Mouse (Mus musculus): Measurements from ENCODE around the gene 1110008L16Rik. TPM values are rescaled to one million over a fixed set of nuclear protein-coding genes. Genes with fewer than 3 reads are reported as not detected.

The 1110008L16Rik gene
- polyA plus RNA-seq, 1 experiment from 2014 or later = 13.6 TPM

Other genes starting within 250 kb of the 1110008L16Rik start
- 36.3 and 38.7 TPM in 2 replicates for gene 2700097O09Rik, start 219.5 kb upstream of the 1110008L16Rik start, polyA plus RNA-seq (2016; fragmentation: Nextera tagmentation; extraction: Ambion mirVana)
- 152 and 155 TPM in 2 replicates for gene Srp54a, start 219.3 kb upstream of the 1110008L16Rik start, polyA plus RNA-seq (2016; fragmentation: Nextera tagmentation; extraction: Ambion mirVana)
- gene Fam177a, start 175.1 kb upstream of the 1110008L16Rik start, polyA plus RNA-seq (2016; fragmentation: Nextera tagmentation; extraction: Ambion mirVana) = 18.1 and 18.9 TPM in 2 replicates
- 54.6 and 61.7 TPM in 2 replicates for gene Srp54b, start 144.5 kb upstream of the 1110008L16Rik start, polyA plus RNA-seq (2016; fragmentation: Nextera tagmentation; extraction: Ambion mirVana)
- gene 1700047I17Rik2, start 100.0 kb upstream of the 1110008L16Rik start, polyA plus RNA-seq (2016; fragmentation: Nextera tagmentation; extraction: Ambion mirVana) = 1.4 TPM in 1 of 2 replicates, not detected in the other
- gene Srp54c, start 69.4 kb upstream of the 1110008L16Rik start, polyA plus RNA-seq (2016; fragmentation: Nextera tagmentation; extraction: Ambion mirVana) = 69.2 and 77.7 TPM in 2 replicates
- gene Ppp2r3c, start 3.4 kb downstream of the 1110008L16Rik start, polyA plus RNA-seq (2016; fragmentation: Nextera tagmentation; extraction: Ambion mirVana) = 28.2 and 29.0 TPM in 2 replicates
- gene Psma6, start 84.6 kb downstream of the 1110008L16Rik start, polyA plus RNA-seq (2016; fragmentation: Nextera tagmentation; extraction: Ambion mirVana) = 426 and 434 TPM in 2 replicates
- gene Nfkbia, start 193.1 kb downstream of the 1110008L16Rik start, polyA plus RNA-seq (2016; fragmentation: Nextera tagmentation; extraction: Ambion mirVana) = 35.7 and 40.4 TPM in 2 replicates